Mouse (Mus musculus): Measurements from ENCODE around the gene Htra3.

Gene Htra3

GRCm38 (mm10) chr5:35679256-35680155, at the start of gene Htra3:
Gene Htra3, minus strand, starts transcription at chr5:35679782.
- peak; percentile 47 for DNase-seq

DNA sequence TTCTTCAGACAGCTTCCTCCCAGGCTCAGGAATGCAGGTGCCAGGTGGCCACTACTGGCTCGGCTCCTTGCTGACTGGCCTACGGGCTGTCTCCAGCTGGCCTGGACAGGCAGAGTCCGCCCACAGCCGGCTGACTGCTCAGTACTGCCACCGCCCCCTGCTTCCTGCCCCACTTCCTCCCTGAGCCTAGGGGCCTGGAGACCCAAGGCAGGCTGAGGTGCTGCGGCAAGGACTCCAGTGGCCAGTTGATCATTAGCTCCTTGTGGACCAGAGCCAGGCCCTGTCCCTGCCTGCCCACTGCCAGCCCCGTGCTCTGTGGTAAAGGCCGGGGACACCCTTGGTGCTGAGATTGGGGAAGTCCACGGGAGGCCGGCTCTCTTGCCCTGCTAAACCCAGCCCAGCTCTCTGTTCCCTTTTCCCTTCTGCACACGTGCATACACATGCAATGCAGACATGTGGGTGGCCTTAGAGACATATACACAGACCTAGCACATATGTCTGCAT, 49.4 kb upstream of the Htra3 start:
- peak; percentile 91 for DNase-seq

GRCm38 (mm10) chr5:35728344-35728956, 48.9 kb upstream of the Htra3 start:
- peak; percentile 52 for DNase-seq

GRCm38 (mm10) chr5:35727447-35727846, 47.9 kb upstream of the Htra3 start:
- DNase-seq, result no peak

GRCm38 (mm10) chr5:35725840-35726239, 46.3 kb upstream of the Htra3 start:
- no peak for DNase-seq

DNA sequence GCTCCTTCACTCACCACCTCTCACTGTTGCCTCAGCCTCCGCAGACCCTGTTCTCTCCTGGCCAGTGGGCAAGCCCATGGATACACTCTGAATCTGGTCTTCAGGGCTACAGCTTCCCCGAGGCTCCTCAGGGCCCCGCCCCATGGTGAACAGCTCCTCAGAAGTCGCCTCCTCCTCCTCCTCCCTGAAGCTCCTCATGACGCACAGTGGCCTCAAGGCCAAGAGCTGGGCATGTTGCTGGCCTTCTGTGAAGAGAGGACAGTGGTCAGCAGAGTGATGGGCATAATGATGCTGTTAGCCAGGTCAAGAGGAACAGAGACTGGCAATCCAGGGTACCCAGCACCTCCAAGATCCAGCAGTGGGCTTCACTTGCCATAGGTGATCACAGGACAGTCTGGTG, 44.3 kb upstream of the Htra3 start:
- DNase-seq, result no peak

- DNase-seq, result no peak
These were observed 43.1 kb upstream of the Htra3 start for GRCm38 (mm10) chr5:35722654-35723053.

DNA sequence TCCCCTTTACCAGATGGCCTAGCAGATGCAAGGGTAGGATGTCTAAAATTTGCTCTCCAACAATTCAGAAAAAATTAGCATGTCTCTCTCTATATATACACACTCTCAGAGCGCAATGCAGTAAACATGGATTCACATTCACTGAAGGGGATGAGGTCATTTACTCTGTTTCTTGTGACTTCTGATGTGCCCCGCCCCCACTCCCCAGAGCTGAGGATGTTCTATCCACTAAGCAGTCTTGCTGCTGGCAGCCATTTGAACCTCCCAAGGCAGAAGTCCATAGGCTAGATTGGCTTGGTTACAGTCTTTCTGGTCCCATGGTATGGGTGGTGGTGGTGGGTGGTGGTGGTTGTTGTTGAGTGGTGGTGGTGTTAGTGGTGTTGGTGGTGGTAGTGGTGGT, 42.4 kb upstream of the Htra3 start:
- DNase-seq, result no peak

DNA sequence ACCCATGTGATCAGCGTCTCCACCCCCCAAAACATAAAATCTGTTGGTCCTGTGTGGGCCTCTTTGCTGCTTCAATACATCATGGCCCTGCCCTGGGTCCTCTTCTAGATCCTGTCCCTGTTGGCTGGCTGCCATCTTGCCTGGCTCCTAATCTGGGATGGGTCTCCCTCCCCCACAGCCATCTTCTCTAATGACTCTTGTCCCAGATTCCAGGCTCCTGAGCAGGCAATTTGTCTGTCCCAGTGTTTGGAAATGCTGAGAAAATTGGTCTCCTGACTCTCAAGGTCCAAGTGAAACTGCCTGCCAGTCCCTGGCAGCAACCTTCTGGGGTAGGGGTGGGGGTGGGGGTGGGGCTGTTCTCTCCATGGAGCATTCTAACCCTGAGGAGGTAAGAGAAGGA, 40.3 kb upstream of the Htra3 start:
- no peak for DNase-seq

DNA sequence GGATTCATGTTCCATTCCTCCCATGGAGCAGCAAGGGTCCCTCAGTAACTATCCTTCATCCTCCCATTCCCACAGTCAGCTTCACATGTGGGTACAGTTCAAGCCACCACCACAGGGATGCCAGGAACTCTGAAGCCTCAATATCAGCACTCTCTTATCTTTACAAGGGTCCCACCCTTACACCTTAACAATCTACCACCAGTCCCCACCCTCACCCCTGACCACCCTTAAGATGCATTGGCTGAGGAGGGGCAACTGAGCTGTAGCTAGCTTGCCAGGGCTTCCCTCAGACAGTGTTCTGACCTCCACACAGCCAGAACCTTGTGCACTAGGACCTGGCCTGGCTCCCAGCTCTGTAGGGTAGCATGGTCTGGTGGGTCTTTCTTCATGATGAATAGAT, 39.8 kb upstream of the Htra3 start:
- no peak for DNase-seq

GRCm38 (mm10) chr5:35718817-35719216, 39.2 kb upstream of the Htra3 start:
- no peak for DNase-seq

GRCm38 (mm10) chr5:35717946-35718345, 38.4 kb upstream of the Htra3 start:
- peak; percentile 29 for DNase-seq

DNA sequence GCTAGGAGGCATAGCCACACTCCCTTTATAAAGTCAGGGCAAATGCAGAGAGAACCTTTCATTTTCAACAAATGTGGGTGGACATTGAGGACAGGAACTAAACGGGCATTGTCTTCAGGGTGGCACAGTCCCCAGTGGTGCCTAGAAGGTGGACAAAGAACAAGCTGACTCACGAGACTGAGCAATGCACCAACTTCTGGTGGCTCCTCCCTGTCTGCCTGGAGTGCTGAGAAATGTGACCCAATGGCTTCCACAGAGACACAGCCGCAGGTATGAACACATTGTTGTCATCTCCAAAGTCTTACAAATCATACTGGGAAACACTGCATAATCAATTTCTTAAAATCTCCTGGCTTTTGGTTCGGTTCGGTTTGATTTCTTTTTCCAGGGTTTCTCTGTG, 37.9 kb upstream of the Htra3 start:
- no peak for DNase-seq

- peak; percentile 50 for DNase-seq
These were observed 34.2 kb upstream of the Htra3 start for GRCm38 (mm10) chr5:35713649-35714354.

- no peak for DNase-seq
These were observed 32.9 kb upstream of the Htra3 start for GRCm38 (mm10) chr5:35712517-35712916.

- DNase-seq, result no peak
These were observed 31.3 kb upstream of the Htra3 start for GRCm38 (mm10) chr5:35710931-35711330.

DNA sequence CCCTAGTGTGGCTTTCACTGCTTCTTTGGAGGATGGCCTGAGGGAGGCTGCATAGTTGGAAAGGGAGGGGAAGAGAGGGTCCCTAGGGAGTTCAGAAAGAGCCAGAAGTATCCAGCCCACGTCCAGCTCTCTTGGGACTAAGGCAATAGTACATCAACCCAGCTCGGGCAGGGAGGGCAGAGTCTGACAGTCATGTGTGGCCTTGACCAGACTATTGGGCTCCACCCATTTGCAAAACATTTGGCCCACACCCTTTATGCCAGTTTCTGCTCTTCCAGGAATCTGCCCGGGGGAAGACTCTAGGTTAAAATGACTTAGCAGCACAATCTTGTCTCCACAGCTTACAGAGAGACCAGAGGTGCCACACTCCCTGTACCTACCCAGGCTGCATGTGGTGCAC, 30.9 kb upstream of the Htra3 start:
- DNase-seq, result no peak

- no peak for DNase-seq
These were observed 25.8 kb upstream of the Htra3 start for GRCm38 (mm10) chr5:35705411-35705810.

DNA sequence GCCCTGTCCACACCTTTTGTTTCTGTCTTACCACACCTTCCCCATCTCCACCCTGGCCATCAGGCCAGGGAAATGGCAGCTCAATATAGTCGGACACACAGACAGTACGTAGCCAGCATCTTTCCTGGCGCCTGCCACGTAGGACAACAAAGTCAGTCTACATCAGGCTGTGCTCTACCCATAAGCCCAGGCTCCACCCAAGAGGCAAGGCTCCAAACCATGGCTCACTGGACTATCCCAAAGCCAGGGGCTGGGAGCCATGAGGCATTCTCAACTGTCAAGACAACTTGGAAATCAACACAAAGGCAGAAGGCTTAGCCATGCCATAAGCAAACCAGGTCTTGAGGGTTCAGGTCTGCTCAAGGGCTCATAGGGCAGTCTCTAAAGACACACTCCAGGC, 24.2 kb upstream of the Htra3 start:
- DNase-seq, result no peak

DNA sequence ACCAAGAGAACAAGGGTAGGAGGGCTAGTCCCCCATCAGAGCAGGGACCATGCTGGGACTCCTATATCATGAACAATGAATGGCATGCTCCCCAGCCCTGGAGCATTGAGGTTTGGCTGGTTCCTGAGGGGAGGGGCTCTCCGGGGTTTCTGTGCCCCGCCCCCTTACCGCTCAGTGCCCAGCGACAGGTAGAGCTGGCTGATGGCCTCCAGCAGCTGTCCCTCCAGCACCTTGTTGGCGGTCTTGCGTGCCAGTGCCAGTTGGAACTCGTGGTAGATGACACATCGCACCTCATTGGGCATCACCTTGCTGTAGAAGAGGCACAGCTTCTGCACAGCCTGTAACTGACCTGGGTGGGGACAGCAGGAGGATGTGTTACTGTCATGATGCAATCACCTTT, 23.6 kb upstream of the Htra3 start:
- DNase-seq, result no peak

DNA sequence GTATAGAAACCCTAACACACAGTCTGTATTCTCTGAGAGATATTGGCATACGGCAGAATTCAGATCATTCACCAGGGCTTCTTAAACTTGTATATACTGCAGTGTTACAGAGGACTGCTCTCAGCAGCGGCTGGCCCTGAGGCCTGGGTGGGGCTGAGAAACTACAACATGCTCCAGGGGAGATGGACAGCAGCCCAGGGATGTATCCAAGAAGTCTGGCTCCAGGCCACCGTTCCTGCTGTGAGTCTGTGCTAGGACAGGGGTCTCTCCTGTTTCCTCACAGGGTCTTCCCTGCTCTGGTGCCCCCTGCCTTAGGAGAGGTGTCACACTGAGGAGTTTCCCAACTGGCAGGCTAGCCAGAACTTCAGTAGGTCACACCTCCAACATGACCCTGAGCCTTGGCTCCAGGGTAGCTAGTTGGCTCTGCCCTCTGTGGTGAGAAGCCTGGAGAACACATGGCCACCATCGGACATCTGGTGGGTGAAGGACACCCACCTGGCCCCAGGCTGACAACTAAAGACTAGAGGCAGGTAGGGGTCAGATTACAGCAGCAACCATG, 23.1 kb upstream of the Htra3 start:
- no peak for DNase-seq

DNA sequence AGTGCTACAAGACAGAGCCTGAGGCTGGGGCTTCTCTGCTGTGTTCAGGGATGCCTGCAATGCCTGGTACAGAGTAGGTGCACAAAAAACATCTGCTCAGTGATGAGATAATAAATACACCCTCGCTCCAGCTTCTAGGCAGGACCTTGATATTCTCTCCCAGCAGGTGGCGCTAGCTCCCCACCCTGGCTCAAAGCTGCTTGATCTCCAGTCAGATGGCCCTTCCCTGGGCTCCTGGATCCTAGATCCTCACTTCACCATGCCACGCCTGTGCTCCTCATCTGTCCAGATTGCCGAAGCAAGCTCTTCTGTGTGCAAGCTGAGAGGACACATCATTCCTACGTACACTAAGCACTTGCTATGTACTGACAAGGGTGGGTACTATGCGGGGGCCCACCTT, 21.5 kb upstream of the Htra3 start:
- peak; percentile 49 for DNase-seq

DNA sequence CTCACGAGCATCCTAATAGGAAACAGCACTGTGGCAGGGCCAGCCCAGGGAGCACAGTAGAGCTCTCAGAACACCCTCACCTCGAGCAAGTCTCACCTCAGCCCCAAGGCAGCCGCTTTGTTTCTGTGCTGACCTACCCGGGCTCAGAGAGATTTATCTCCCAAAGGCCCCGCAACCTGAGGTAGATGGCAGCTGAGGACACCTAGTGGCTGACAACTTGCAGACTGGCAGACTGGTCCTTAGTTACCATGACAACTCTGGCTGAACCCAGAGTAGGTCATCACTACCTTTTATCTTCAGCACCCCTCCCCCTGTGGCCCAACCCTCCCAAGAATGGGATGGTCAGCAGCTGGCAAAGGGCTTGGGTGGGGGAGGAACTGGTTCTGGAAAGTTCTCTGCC, 16.2 kb upstream of the Htra3 start:
- DNase-seq, result no peak

Data from layer of hippocampus, adult 9-11 months (tissue).